Mouse (Mus musculus): ENCODE measurements around the gene Sptssb.

GRCm38 (mm10) chr3:69892187-69893094, 32.7 kb upstream of the Sptssb start:
- no peak for TF ChIP-seq CTCF (IDR thresholded peaks at IDR 0.05; ENCODE audit: extremely low read depth, insufficient read depth, insufficient read length, insufficient replicate concordance)
- no peak for TF ChIP-seq POLR2A (IDR thresholded peaks at IDR 0.05; ENCODE audit: low read depth, low read length)
